Mouse (Mus musculus): ENCODE results near the gene Col17a1. TPM values are rescaled to one million over a fixed set of nuclear protein-coding genes. Genes with fewer than 3 reads are reported as not detected.
A peak's percentile ranks its signal among the peaks of the same experiment; 100 is the strongest.

Col17a1 gene
- polyA plus RNA-seq, 1 experiment from 2014 or later = 21.6 TPM

- Histone ChIP-seq H3K9ac (ENCODE audit: low read depth, low read length) (no peak overlapping the region), H3K4me1 (ENCODE audit: control insufficient read depth, insufficient read depth, low read length) (peaks cover 3% of the 10 kb centered on the region; the same call in 1 of the 2 replicates), H3K4me2 (ENCODE audit: low read depth, low read length) (no peak overlapping the region), H3K27me3 (replicated peaks; ENCODE audit: control insufficient read depth, insufficient read depth, low read length) (no peaks in the 10 kb centered on the region), H3K4me3 (ENCODE audit: low read depth, low read length) (no peak overlapping the region), H3K27ac (replicated peaks; ENCODE audit: low read depth, low read length) (no peak overlapping the region), H3K36me3 (ENCODE audit: control insufficient read depth, insufficient read depth, low read length) (no peaks in the 10 kb centered on the region), H3K9me3 (ENCODE audit: control insufficient read depth, low read length) (no peaks in the 10 kb centered on the region)
- no peak for DNase-seq (ENCODE audit: low spot score)
- WGBS = 94% methylated on average over 8 of the region's 8 CpGs
- no peak for ATAC-seq (ENCODE audit: low read depth)
Observed at GRCm38 (mm10) chr19:47696411-47696810, 4.5 kb upstream of the Col17a1 start.

GRCm38 (mm10) chr19:47695725-47696124 is 3.8 kb upstream of the Col17a1 start:
- H3K27ac ChIP-seq (replicated peaks; ENCODE audit: low read depth, low read length) = no peak overlapping the region
- no peak overlapping the region for H3K4me2 ChIP-seq (ENCODE audit: low read depth, low read length)
- no peaks in the 10 kb centered on the region for H3K27me3 ChIP-seq (replicated peaks; ENCODE audit: control insufficient read depth, insufficient read depth, low read length)
- no peaks in the 10 kb centered on the region for H3K36me3 ChIP-seq (ENCODE audit: control insufficient read depth, insufficient read depth, low read length)
- H3K4me1 ChIP-seq (ENCODE audit: control insufficient read depth, insufficient read depth, low read length) = peaks cover 3% of the 10 kb centered on the region; the same call in 1 of the 2 replicates
- WGBS = 90% methylated on average over 6 of the region's 6 CpGs
- no peak overlapping the region for H3K9ac ChIP-seq (ENCODE audit: low read depth, low read length)
- DNase-seq (ENCODE audit: low spot score) (no peak), ATAC-seq (ENCODE audit: low read depth) (no peak)
- no peaks in the 10 kb centered on the region for H3K9me3 ChIP-seq (ENCODE audit: control insufficient read depth, low read length)
- no peak overlapping the region for H3K4me3 ChIP-seq (ENCODE audit: low read depth, low read length)

- 83% methylated on average over 7 of the region's 7 CpGs for WGBS
- no peak for ATAC-seq (ENCODE audit: low read depth)
- no peak overlapping the region for H3K4me2 ChIP-seq (ENCODE audit: low read depth, low read length)
Observed at GRCm38 (mm10) chr19:47689592-47689991, 2.3 kb downstream of the Col17a1 start.

GRCm38 (mm10) chr19:47678675-47679074 is 13.2 kb downstream of the Col17a1 start:
- Histone ChIP-seq H3K9ac (ENCODE audit: low read depth, low read length) (no peak overlapping the region), H3K36me3 (ENCODE audit: control insufficient read depth, insufficient read depth, low read length) (no peaks in the 10 kb centered on the region), H3K27ac (replicated peaks; ENCODE audit: low read depth, low read length) (no peak overlapping the region), H3K4me2 (ENCODE audit: low read depth, low read length) (no peak overlapping the region), H3K4me3 (ENCODE audit: low read depth, low read length) (no peak overlapping the region), H3K9me3 (ENCODE audit: control insufficient read depth, low read length) (no peaks in the 10 kb centered on the region), H3K27me3 (replicated peaks; ENCODE audit: control insufficient read depth, insufficient read depth, low read length) (no peaks in the 10 kb centered on the region), H3K4me1 (ENCODE audit: control insufficient read depth, insufficient read depth, low read length) (no peaks in the 10 kb centered on the region)
- whole genome bisulfite sequencing = 67% methylated on average over 12 of the region's 12 CpGs
- DNase-seq (ENCODE audit: low spot score) (no peak), ATAC-seq (ENCODE audit: low read depth) (no peak)

More at GRCm38 (mm10) chr19:47689592-47689991, 2.3 kb downstream of the Col17a1 start:
- Histone ChIP-seq H3K27ac (replicated peaks; ENCODE audit: low read depth, low read length) (no peak overlapping the region), H3K4me1 (ENCODE audit: control insufficient read depth, insufficient read depth, low read length) (no peaks in the 10 kb centered on the region; the same call in 1 of the 2 replicates), H3K9me3 (ENCODE audit: control insufficient read depth, low read length) (no peaks in the 10 kb centered on the region), H3K9ac (ENCODE audit: low read depth, low read length) (no peak overlapping the region), H3K27me3 (replicated peaks; ENCODE audit: control insufficient read depth, insufficient read depth, low read length) (no peaks in the 10 kb centered on the region), H3K36me3 (ENCODE audit: control insufficient read depth, insufficient read depth, low read length) (no peaks in the 10 kb centered on the region), H3K4me3 (ENCODE audit: low read depth, low read length) (no peak overlapping the region)
- DNase-seq (ENCODE audit: low spot score) = no peak

GRCm38 (mm10) chr19:47674419-47674818 is 17.5 kb downstream of the Col17a1 start:
- WGBS = 41% methylated on average over 8 of the region's 8 CpGs
- Histone ChIP-seq H3K4me1 (ENCODE audit: control insufficient read depth, insufficient read depth, low read length) (no peaks in the 10 kb centered on the region), H3K36me3 (ENCODE audit: control insufficient read depth, insufficient read depth, low read length) (no peaks in the 10 kb centered on the region), H3K9ac (ENCODE audit: low read depth, low read length) (no peak overlapping the region), H3K27me3 (replicated peaks; ENCODE audit: control insufficient read depth, insufficient read depth, low read length) (no peaks in the 10 kb centered on the region), H3K4me2 (ENCODE audit: low read depth, low read length) (no peak overlapping the region), H3K9me3 (ENCODE audit: control insufficient read depth, low read length) (no peaks in the 10 kb centered on the region), H3K4me3 (ENCODE audit: low read depth, low read length) (no peak overlapping the region), H3K27ac (replicated peaks; ENCODE audit: low read depth, low read length) (no peak overlapping the region)
- ATAC-seq (ENCODE audit: low read depth) (no peak), DNase-seq (ENCODE audit: low spot score) (no peak)

GRCm38 (mm10) chr19:47668399-47668798 is 23.5 kb downstream of the Col17a1 start:
- Histone ChIP-seq H3K4me2 (ENCODE audit: low read depth, low read length) (no peak overlapping the region), H3K4me3 (ENCODE audit: low read depth, low read length) (no peak overlapping the region), H3K9me3 (ENCODE audit: control insufficient read depth, low read length) (no peaks in the 10 kb centered on the region), H3K4me1 (ENCODE audit: control insufficient read depth, insufficient read depth, low read length) (no peaks in the 10 kb centered on the region), H3K27me3 (replicated peaks; ENCODE audit: control insufficient read depth, insufficient read depth, low read length) (no peaks in the 10 kb centered on the region), H3K9ac (ENCODE audit: low read depth, low read length) (peak overlapping the region; percentile 8; the same call in 1 of the 2 replicates), H3K27ac (replicated peaks; ENCODE audit: low read depth, low read length) (no peak overlapping the region), H3K36me3 (ENCODE audit: control insufficient read depth, insufficient read depth, low read length) (no peaks in the 10 kb centered on the region)
- DNase-seq (ENCODE audit: low spot score) (no peak), ATAC-seq (ENCODE audit: low read depth) (no peak)
- 65% methylated on average over 8 of the region's 9 CpGs for WGBS

GRCm38 (mm10) chr19:47667601-47668000 is 24.3 kb downstream of the Col17a1 start:
- 42% methylated on average over 8 of the region's 8 CpGs for WGBS
- H3K27me3 ChIP-seq (replicated peaks; ENCODE audit: control insufficient read depth, insufficient read depth, low read length) = no peaks in the 10 kb centered on the region
- H3K9ac ChIP-seq (ENCODE audit: low read depth, low read length) = no peak overlapping the region
- H3K27ac ChIP-seq (replicated peaks; ENCODE audit: low read depth, low read length) = no peak overlapping the region
- no peaks in the 10 kb centered on the region for H3K4me1 ChIP-seq (ENCODE audit: control insufficient read depth, insufficient read depth, low read length)
- H3K4me2 ChIP-seq (ENCODE audit: low read depth, low read length) = no peak overlapping the region
- H3K9me3 ChIP-seq (ENCODE audit: control insufficient read depth, low read length) = no peaks in the 10 kb centered on the region
- ATAC-seq (ENCODE audit: low read depth) (no peak), DNase-seq (ENCODE audit: low spot score) (peak; percentile 59)
- no peaks in the 10 kb centered on the region for H3K36me3 ChIP-seq (ENCODE audit: control insufficient read depth, insufficient read depth, low read length)
- H3K4me3 ChIP-seq (ENCODE audit: low read depth, low read length) = no peak overlapping the region

- H3K36me3 ChIP-seq (ENCODE audit: control insufficient read depth, insufficient read depth, low read length) = no peaks in the 10 kb centered on the region
- peaks cover 4% of the 10 kb centered on the region; the same call in 1 of the 2 replicates for H3K4me1 ChIP-seq (ENCODE audit: control insufficient read depth, insufficient read depth, low read length)
- no peaks in the 10 kb centered on the region for H3K9me3 ChIP-seq (ENCODE audit: control insufficient read depth, low read length)
- DNase-seq (ENCODE audit: low spot score) (no peak), ATAC-seq (ENCODE audit: low read depth) (no peak)
- no peak overlapping the region for H3K4me2 ChIP-seq (ENCODE audit: low read depth, low read length)
- H3K9ac ChIP-seq (ENCODE audit: low read depth, low read length) = no peak overlapping the region
- no peak overlapping the region for H3K4me3 ChIP-seq (ENCODE audit: low read depth, low read length)
- 77% methylated on average over 9 of the region's 9 CpGs for WGBS
- no peaks in the 10 kb centered on the region for H3K27me3 ChIP-seq (replicated peaks; ENCODE audit: control insufficient read depth, insufficient read depth, low read length)
- no peak overlapping the region; the same call in 1 of the 2 replicates for H3K27ac ChIP-seq (replicated peaks; ENCODE audit: low read depth, low read length)
Observed at GRCm38 (mm10) chr19:47659765-47660408, 32.0 kb downstream of the Col17a1 start.

All from embryonic facial prominence, embryonic 14.5 days (tissue).